Mouse (Mus musculus): ENCODE measurements at regions not wholly inside any gene's neighbourhood (a gene's known extent, or its start where the extent isn't known, plus 50 kb on each side); places are given as distances from the start of the nearest gene placed in this dataset.
A peak's percentile ranks its signal among the peaks of the same experiment; 100 is the strongest.

DNA sequence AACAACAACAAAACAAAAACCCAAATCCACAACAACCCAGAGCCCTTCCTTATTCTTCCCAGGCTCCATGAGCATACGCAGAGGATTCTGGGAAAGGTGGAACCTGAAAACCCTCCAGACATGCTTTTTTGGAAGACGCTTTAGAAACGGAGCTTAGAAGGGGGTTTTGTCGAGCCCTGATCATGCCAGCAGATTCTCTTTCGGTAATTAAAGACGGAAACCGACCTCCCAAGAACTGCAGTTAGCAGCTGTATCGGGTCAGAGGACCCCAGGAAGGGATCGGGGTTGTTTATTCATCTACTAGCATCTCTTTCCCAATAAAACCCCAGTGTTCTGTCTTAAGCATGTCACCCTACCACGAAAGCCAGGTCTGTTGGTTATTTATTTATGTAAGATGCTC, 298.1 kb downstream of the Slc4a3 start:
- Histone ChIP-seq H3K36me3 (replicated peaks) (no peaks in the 10 kb centered on the region), H3K27ac (replicated peaks) (peak overlapping the region; percentile 14; the same call in 1 of the 2 replicates), H3K9me3 (no peaks in the 10 kb centered on the region), H3K4me3 (no peak overlapping the region), H3K4me1 (peaks cover 40% of the 10 kb centered on the region), H3K27me3 (replicated peaks; ENCODE audit: low read depth, poor library complexity, severe bottlenecking) (0 out of 2 replicates have a peak, but pooled peaks cover 3% of the 10 kb centered on the region)
- no peak for DNase-seq (ENCODE audit: low spot score)
- WGBS, result 64% methylated on average over 10 of the region's 10 CpGs

DNA sequence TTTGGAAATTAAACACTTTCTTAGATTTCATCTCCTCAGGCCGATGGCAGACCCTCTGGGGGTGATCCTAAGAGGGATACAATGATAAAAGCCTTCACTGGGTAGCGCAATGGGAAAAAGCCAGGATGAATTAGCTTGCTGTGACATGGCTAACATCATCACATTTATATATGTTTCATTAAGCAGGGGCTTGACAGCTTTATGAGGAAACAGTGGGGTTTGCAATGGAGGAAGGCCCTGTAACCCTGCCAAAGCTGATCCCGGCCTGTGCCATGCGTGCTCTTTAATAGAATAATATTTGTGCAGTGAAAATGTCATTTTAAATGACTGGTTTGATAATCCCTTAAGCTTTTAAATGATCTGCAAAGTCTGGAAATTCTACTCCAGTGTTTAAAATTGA, 298.5 kb downstream of the Slc4a3 start:
- peaks cover 40% of the 10 kb centered on the region for H3K4me1 ChIP-seq
- no peaks in the 10 kb centered on the region for H3K9me3 ChIP-seq
- DNase-seq (ENCODE audit: low spot score), result no peak
- 76% methylated on average over 4 of the region's 4 CpGs for WGBS
- no peak overlapping the region for H3K4me3 ChIP-seq
- peak overlapping the region; percentile 55 for H3K27ac ChIP-seq (replicated peaks)
- H3K27me3 ChIP-seq (replicated peaks; ENCODE audit: low read depth, poor library complexity, severe bottlenecking), result 0 out of 2 replicates have a peak, but pooled peaks cover 3% of the 10 kb centered on the region
- H3K36me3 ChIP-seq (replicated peaks), result no peaks in the 10 kb centered on the region

DNA sequence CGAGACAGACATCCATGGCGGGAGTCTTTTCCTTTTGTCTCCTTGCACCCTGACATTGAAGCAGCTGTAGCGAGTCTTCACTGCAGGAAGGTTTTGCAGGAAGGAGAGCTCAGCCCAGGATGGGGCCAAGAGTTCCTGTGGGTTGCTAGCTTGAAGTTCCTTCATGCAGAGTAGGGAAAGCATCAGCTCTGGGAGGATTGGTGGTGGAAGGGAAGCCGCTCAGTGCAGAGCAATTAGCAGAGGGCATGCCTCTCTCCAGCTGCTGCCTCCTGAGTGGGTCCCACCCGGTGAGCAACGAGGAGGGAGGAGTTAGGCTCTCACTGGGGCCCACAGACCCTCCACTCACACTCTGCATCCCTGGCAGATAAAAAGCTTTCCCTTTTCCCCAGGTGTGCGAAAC, 298.9 kb downstream of the Slc4a3 start:
- H3K36me3 ChIP-seq (replicated peaks), result no peaks in the 10 kb centered on the region
- H3K4me1 ChIP-seq, result peaks cover 40% of the 10 kb centered on the region
- 0 out of 2 replicates have a peak, but pooled peaks cover 3% of the 10 kb centered on the region for H3K27me3 ChIP-seq (replicated peaks; ENCODE audit: low read depth, poor library complexity, severe bottlenecking)
- 38% methylated on average over 7 of the region's 7 CpGs for WGBS
- H3K9me3 ChIP-seq, result no peaks in the 10 kb centered on the region
- DNase-seq (ENCODE audit: low spot score), result peak; percentile 30
- peak overlapping the region; percentile 55 for H3K27ac ChIP-seq (replicated peaks)
- H3K4me3 ChIP-seq, result no peak overlapping the region

DNA sequence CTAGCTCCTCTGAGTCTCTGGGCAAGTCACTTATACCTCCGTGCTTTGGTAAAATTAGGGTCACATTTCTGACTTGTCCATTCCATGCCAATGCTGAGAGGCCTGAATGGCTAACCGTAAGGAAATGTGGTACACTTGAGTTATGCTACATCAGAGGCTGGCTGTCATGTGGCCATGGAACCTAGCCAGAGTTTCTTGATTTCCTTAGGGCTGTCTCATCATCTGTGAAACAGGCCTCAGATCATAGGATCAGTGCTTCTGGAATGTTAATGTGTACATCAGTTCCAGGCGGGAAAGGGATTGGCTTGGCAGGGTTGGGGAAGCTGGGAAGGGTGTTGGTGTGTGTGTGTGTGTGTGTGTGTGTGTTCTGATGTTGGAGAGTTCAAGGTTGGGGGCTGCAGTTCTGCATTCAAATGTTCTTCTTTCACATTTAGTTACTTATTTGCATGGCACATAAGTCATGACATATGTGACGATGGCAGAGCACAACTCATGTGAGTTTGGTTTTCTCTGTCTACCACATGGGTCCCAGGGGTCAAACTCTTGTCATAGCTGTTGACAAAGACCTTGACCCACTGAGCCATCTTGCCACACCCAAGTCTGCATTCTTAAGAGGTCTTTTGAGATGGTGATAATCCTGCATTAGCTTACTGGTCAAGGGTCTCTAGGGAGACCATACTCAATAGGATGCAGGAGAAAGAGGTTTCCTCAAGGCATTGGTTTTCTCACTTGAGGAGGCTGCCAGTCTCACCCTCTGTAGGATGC, 299.9 kb downstream of the Slc4a3 start:
- H3K36me3 ChIP-seq (replicated peaks), result no peaks in the 10 kb centered on the region
- peaks cover 40% of the 10 kb centered on the region for H3K4me1 ChIP-seq
- H3K27ac ChIP-seq (replicated peaks), result no peak overlapping the region
- H3K9me3 ChIP-seq, result no peaks in the 10 kb centered on the region
- H3K4me3 ChIP-seq, result no peak overlapping the region
- DNase-seq (ENCODE audit: low spot score), result no peak
- 89% methylated on average over 4 of the region's 4 CpGs for WGBS
- 0 out of 2 replicates have a peak, but pooled peaks cover 3% of the 10 kb centered on the region for H3K27me3 ChIP-seq (replicated peaks; ENCODE audit: low read depth, poor library complexity, severe bottlenecking)

DNA sequence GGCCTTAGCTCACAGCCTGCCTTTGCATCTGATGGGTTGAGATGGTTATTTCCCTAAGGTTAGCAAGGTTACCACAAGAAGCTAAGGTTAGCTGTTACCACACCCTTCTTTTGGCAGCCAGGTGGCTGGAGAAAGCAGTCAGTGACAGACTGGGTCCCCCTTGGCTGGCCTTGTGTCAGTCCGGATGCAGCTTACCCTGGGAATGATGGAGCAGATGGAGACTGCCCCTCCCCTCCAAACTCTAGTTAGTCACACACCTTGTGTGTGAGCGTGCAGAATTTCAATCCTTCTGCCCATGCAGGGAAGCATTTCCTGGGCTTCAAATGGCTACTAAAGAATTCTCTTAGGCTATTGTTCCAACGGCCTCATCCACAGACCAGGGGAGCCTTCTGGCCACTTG, 301.6 kb downstream of the Slc4a3 start:
- Histone ChIP-seq H3K9me3 (no peaks in the 10 kb centered on the region), H3K27ac (replicated peaks) (peak overlapping the region; percentile 52; the same call in 1 of the 2 replicates)
- WGBS, result 51% methylated on average over 3 of the region's 3 CpGs

DNA sequence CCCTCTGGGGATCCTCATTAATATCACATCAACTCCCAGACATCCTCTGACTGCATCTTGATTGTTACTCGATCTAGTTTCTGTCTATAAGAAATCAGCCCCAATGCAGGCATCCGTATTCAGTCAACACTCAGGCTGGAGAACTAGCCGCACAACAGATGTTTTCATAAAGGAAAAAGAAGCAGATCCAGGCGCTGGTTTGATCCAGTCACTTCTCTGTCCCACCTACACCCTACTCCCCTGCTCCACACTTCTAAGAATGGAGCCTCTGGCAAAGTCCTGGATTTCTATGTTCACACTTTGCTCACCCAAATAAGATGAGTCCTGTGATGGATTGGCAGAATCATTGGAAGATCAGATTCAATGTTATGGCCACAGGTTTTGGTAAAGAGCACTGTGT, 302.4 kb downstream of the Slc4a3 start:
- H3K4me1 ChIP-seq, result peaks cover 25% of the 10 kb centered on the region
- 81% methylated on average over 4 of the region's 4 CpGs for WGBS
- no peaks in the 10 kb centered on the region for H3K9me3 ChIP-seq

More for the DNA sequence above, 301.6 kb downstream of the Slc4a3 start:
- H3K27me3 ChIP-seq (replicated peaks; ENCODE audit: low read depth, poor library complexity, severe bottlenecking), result 0 out of 2 replicates have a peak, but pooled peaks cover 3% of the 10 kb centered on the region
- no peak for DNase-seq (ENCODE audit: low spot score)
- no peaks in the 10 kb centered on the region for H3K36me3 ChIP-seq (replicated peaks)
- H3K4me1 ChIP-seq, result peaks cover 28% of the 10 kb centered on the region
- no peak overlapping the region for H3K4me3 ChIP-seq

DNA sequence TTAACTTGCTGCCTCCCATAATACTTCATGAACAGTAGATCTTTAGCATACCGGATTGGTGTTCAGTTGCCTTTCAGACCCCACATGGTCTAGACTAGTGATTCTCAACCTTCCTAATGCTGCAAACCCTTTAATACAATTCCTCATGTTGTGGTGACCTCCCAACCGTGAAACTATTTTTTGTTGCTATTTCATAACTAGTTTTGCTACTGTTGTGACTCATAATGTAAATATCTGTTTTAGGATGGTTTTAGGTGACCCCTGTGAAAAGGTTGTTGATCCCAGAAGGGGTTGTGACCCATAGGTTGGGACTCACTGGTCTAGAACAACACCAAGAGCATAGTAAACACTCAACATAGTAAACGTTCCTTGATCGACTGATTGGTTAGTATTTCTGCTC, 304.1 kb downstream of the Slc4a3 start:
- 90% methylated on average over 4 of the region's 4 CpGs for WGBS
- no peak for DNase-seq (ENCODE audit: low spot score)
- H3K4me1 ChIP-seq, result peaks cover 8% of the 10 kb centered on the region
- H3K4me3 ChIP-seq, result no peak overlapping the region
- no peaks in the 10 kb centered on the region for H3K27me3 ChIP-seq (replicated peaks; ENCODE audit: low read depth, poor library complexity, severe bottlenecking)
- no peaks in the 10 kb centered on the region for H3K9me3 ChIP-seq
- H3K36me3 ChIP-seq (replicated peaks), result no peaks in the 10 kb centered on the region
- no peak overlapping the region for H3K27ac ChIP-seq (replicated peaks)

More for the DNA sequence above, 302.4 kb downstream of the Slc4a3 start:
- Histone ChIP-seq H3K4me3 (no peak overlapping the region), H3K27me3 (replicated peaks; ENCODE audit: low read depth, poor library complexity, severe bottlenecking) (0 out of 2 replicates have a peak, but pooled peaks cover under 1% of the 10 kb centered on the region), H3K27ac (replicated peaks) (no peak overlapping the region), H3K36me3 (replicated peaks) (no peaks in the 10 kb centered on the region)
- DNase-seq (ENCODE audit: low spot score), result no peak

DNA sequence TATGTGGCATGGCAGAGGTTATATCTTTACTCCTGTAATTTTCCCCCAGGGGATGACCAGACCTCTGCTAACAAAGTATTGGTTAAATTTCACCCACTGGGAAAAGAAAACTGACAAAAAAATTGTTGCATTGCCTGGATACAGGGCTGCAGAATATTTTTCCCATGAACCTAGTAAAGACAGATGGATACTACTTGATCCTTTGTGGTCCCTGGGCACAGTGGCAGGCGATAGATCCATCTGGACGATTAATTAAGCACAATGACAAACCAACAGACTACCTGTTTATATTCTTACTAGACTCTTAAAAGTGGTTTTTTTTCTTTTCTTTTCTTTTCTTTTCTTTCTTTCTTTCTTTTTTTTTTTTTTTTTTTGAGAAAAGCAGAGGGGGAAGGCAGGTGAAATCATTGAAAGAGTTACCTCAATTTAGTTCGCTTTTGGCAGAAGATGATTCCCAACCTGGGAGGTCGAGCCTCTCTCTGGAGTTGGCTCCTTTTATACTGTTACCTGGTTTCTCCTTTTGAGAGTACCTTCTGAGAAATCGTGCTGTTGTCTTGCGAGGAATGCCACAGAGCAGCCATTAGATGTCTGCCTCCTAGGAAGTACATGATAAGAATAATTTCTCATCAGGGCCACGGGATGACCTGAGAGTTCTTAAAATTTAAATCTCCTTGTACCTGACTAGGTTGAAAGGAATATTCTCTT, 312.6 kb downstream of the Slc4a3 start:
- WGBS, result 87% methylated on average over 7 of the region's 7 CpGs
- Histone ChIP-seq H3K27me3 (replicated peaks; ENCODE audit: low read depth, poor library complexity, severe bottlenecking) (no peaks in the 10 kb centered on the region), H3K4me1 (no peaks in the 10 kb centered on the region), H3K36me3 (replicated peaks) (no peaks in the 10 kb centered on the region), H3K27ac (replicated peaks) (no peak overlapping the region), H3K9me3 (0 out of 2 replicates have a peak, but pooled peaks cover 3% of the 10 kb centered on the region), H3K4me3 (no peak overlapping the region)
- DNase-seq (ENCODE audit: low spot score), result no peak

DNA sequence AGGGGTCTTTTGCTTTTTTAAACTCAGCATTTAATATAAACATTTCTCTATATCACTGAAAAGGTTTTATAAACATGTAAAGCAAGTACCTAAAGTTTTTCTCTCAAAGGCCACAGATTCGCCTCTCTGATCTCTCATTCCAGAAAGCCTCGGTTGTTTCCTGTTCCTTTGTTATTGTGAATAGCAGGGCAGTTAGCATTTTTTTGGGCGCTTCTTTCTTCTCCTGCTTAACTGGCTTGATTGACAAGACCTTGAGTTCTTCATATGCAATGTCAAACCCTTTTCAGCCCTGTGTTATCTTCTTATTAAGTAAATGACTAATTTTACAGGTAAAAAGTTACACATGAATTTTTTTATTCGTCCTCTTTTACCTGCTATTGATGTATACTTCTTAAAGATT, 316.7 kb downstream of the Slc4a3 start:
- DNase-seq (ENCODE audit: low spot score), result no peak
- H3K4me3 ChIP-seq, result no peak overlapping the region
- peaks cover 3% of the 10 kb centered on the region; the same call in 1 of the 2 replicates for H3K9me3 ChIP-seq
- WGBS, result 63% methylated on average over 4 of the region's 4 CpGs
- no peaks in the 10 kb centered on the region for H3K27me3 ChIP-seq (replicated peaks; ENCODE audit: low read depth, poor library complexity, severe bottlenecking)
- H3K4me1 ChIP-seq, result no peaks in the 10 kb centered on the region
- no peaks in the 10 kb centered on the region for H3K36me3 ChIP-seq (replicated peaks)
- no peak overlapping the region for H3K27ac ChIP-seq (replicated peaks)

DNA sequence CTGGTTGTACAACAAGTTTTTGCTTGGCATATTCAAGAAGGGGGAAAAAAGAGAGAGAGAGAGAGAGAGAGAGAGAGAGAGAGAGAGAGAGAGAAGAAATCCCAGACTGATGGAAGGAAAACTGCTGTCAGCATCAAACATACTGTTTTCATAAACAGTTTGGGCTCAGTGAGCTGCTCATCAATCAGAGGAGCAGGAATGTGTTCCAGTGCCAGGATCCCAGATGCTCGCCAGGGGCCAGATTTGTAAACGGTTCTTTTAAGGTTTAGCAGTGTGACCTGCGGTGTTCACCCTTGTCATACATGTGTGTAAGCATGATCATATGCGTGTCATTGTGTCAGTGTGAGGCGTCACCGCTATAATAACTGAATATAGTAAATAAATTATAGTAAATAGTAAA, 320.5 kb downstream of the Slc4a3 start:
- H3K9me3 ChIP-seq, result peaks cover 3% of the 10 kb centered on the region; the same call in 1 of the 2 replicates
- no peak overlapping the region for H3K27ac ChIP-seq (replicated peaks)
- no peak for DNase-seq (ENCODE audit: low spot score)
- no peaks in the 10 kb centered on the region for H3K36me3 ChIP-seq (replicated peaks)
- H3K27me3 ChIP-seq (replicated peaks; ENCODE audit: low read depth, poor library complexity, severe bottlenecking), result no peaks in the 10 kb centered on the region
- 0 out of 2 replicates have a peak, but pooled peaks cover 3% of the 10 kb centered on the region for H3K4me1 ChIP-seq
- WGBS, result 85% methylated on average over 6 of the region's 6 CpGs
- H3K4me3 ChIP-seq, result no peak overlapping the region

DNA sequence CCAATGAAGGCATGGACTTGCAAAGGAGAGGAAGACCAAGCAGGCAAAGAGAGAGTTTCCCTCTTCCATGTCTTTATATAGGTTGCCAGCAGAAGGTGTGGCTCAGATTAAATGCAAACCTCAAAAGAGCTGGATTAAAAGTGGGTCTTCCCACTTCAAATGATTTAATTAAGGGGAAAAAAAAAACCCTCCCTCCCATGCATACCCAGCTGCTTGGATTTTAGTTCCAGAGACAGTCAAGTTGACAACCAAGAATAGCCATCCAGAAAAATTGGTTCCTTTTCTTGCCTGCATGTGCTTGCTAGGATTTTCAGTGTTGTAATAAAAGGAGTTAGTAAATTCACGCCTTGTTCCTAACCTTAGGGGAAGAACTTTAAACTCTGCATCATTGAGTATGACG, 323.3 kb downstream of the Slc4a3 start:
- Histone ChIP-seq H3K36me3 (replicated peaks) (no peaks in the 10 kb centered on the region), H3K9me3 (no peaks in the 10 kb centered on the region), H3K4me3 (no peak overlapping the region), H3K27me3 (replicated peaks; ENCODE audit: low read depth, poor library complexity, severe bottlenecking) (no peaks in the 10 kb centered on the region), H3K27ac (replicated peaks) (no peak overlapping the region), H3K4me1 (0 out of 2 replicates have a peak, but pooled peaks cover 3% of the 10 kb centered on the region)
- no peak for DNase-seq (ENCODE audit: low spot score)
- WGBS, result 83% methylated on average over 2 of the region's 2 CpGs

DNA sequence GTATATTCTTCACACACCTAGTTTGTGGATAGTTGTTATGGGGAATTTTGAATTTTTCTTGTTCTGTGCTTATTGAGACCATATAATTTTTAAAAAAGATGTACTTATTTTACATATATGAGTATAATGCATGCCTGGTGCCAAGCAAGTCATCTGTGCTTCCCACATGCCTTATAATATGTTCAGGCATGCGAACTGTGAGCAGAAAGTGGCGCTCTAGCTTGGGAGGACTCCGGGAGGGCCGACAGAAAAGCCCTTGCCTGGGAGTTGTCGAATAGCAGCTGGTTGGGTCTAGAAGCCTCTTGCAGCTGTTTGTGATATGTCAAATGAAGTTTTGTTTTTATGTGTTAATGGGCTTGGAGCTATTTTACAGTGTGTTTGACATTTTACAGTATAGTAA, 323.8 kb downstream of the Slc4a3 start:
- Histone ChIP-seq H3K9me3 (no peaks in the 10 kb centered on the region), H3K27ac (replicated peaks) (no peak overlapping the region), H3K4me1 (0 out of 2 replicates have a peak, but pooled peaks cover 3% of the 10 kb centered on the region), H3K36me3 (replicated peaks) (no peaks in the 10 kb centered on the region), H3K27me3 (replicated peaks; ENCODE audit: low read depth, poor library complexity, severe bottlenecking) (no peaks in the 10 kb centered on the region), H3K4me3 (no peak overlapping the region)
- 81% methylated on average over 5 of the region's 5 CpGs for WGBS
- no peak for DNase-seq (ENCODE audit: low spot score)

DNA sequence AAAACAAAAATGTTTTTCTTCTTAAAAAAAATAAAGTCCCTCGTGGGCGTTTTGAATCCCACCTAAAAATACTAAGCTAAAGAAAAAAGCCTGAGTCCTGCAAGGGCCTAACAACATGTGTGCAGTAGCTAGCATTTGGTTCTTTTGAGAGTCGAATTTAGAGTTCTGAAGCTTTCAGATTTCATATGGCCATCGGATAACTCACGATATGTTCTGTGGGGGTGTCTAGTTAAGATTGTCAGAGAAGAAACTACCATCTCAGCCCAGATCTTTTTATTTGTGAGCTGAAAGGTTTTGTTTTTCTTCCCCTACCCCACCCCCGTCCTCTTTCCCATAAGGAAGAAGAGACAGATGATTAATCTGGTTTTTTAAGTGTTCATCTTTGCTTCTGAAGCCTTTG, 327.8 kb downstream of the Slc4a3 start:
- DNase-seq (ENCODE audit: low spot score), result no peak
- Histone ChIP-seq H3K9me3 (no peaks in the 10 kb centered on the region), H3K27ac (replicated peaks) (no peak overlapping the region), H3K36me3 (replicated peaks) (no peaks in the 10 kb centered on the region), H3K4me3 (no peak overlapping the region), H3K27me3 (replicated peaks; ENCODE audit: low read depth, poor library complexity, severe bottlenecking) (no peaks in the 10 kb centered on the region), H3K4me1 (no peaks in the 10 kb centered on the region)
- WGBS, result 88% methylated on average over 6 of the region's 6 CpGs

All from embryonic facial prominence, embryonic 10.5 days (tissue).